Mouse (Mus musculus): ENCODE results near the gene Trp53bp1. TPM values are rescaled to one million over a fixed set of nuclear protein-coding genes. Genes with fewer than 3 reads are reported as not detected.
A peak's percentile ranks its signal among the peaks of the same experiment; 100 is the strongest.

Trp53bp1 gene
- polyA plus RNA-seq, 1 experiment from 2014 or later, result 58.4 TPM

- in situ Hi-C loops (cut with MboI; ENCODE audit: low pct_unique_long_range_greater_than_20kb), result no loop called here
- CTCF ChIA-PET, result no interaction called here
- ATAC-seq (no peak), DNase-seq (ENCODE audit: low read depth, low spot score) (no peak)
- no peaks in the 10 kb centered on the region for H3K27me3 ChIP-seq
- POLR2A ChIA-PET, result interaction anchor here (1.4 kb wide), 1 partner anchor 11 kb away, joined by 3 read pairs; no protein-coding TSS in a partner anchor
- no peak for TF ChIP-seq CTCF (IDR thresholded peaks at IDR 0.05)
Measured at GRCm38 (mm10) chr2:121294753-121295607, 23.8 kb upstream of the Trp53bp1 start.

- no peak for ATAC-seq
- no peak for DNase-seq (ENCODE audit: low read depth, low spot score)
- in situ Hi-C loops (cut with MboI; ENCODE audit: low pct_unique_long_range_greater_than_20kb), result no loop called here
Measured at GRCm38 (mm10) chr2:121294182-121294581, 23.0 kb upstream of the Trp53bp1 start.

DNA sequence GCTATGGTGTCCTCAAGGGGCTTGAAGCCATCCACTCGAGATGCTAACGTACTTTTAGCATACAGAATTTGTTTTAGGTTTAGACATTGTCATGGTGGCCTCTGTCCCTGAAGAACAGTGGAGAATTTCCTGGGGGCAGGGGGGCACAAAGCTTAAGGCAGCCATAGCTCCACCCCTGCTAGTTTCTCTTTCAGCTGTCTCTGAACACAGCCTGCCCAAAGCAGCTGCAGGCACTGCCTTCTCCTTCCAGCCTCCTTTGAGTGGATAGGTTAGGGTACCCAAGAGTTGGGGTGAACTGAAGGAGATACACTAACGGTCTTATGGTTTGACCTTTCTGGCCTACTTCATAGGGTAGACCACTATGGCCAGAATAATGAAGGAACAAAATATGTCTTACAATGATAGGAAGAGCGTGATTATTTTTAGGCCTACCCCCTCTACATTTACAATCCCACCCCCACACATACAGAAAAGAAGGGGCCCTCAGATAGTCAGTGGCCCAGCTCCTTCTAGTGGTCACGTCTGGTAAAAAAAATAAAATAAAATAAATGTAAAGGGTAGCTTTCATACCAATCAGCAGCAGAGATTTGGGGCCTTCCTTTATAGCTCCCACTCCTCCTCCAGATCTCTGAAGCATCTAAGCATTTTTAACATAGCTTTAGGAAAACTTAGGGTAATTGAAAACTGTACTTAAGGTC lies 21.3 kb upstream of the Trp53bp1 start:
- no peak for DNase-seq (ENCODE audit: low read depth, low spot score)
- TF ChIP-seq CTCF (IDR thresholded peaks at IDR 0.05), result no peak
- peaks cover 3% of the 10 kb centered on the region for H3K27me3 ChIP-seq
- no peak for ATAC-seq
- CTCF ChIA-PET, result interaction anchor here (1.6 kb wide), 1 partner anchor 46 kb away, joined by 3 read pairs; no protein-coding TSS in a partner anchor
- POLR2A ChIA-PET, result no interaction called here
- in situ Hi-C loops (cut with MboI; ENCODE audit: low pct_unique_long_range_greater_than_20kb), result no loop called here

More at GRCm38 (mm10) chr2:121294182-121294581, 23.0 kb upstream of the Trp53bp1 start:
- TF ChIP-seq CTCF (IDR thresholded peaks at IDR 0.05), result no peak
- no peaks in the 10 kb centered on the region for H3K27me3 ChIP-seq
- CTCF ChIA-PET, result interaction anchor here (1.0 kb wide), 1 partner anchor 17 kb away, joined by 3 read pairs; no protein-coding TSS in a partner anchor
- POLR2A ChIA-PET, result interaction anchor here (0.6 kb wide), 1 partner anchor 154 kb away, joined by 3 read pairs; the partner anchor contains the start of genes Adal and Lcmt2

DNA sequence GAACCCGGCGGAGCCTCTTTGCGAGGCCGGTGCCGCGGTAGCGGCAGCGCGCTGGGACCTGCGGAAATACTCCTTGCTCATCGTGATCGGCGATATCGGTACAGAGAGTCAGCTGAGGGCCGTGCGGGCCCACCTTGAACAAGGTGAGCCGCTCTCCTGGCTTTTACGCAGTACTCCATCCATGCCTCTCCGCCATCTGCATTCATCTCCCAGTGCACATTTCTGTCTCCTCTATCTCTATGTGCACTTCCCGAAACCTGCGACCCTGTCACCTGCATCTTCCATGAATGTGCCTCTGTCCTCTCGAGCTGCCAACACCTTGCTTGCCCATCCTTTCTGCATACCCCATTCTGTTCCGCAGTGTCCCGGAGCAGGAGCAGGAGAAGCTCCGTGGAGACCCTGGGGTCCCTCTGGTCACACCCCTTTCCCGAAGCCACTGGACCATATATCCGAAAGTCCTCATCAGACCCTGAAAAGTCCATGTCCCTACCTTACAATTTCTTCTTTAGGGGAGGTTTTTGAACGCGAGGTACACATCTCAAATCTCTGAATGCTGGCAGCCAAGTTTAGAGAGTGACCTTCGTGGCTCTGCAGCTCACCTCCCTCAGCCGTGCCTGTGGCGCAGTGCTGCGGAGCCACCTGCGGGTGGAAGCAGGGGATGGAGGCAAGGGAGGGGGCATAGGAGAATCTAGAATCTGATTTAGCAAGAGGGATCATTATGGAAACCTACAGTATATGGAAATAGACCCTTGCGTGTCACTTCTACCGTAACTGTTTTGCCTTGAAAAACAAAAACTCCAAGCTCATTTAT lies 18.7 kb upstream of the Trp53bp1 start:
- in situ Hi-C loops (cut with MboI; ENCODE audit: low pct_unique_long_range_greater_than_20kb), result no loop called here
- ChIA-PET POLR2A (interaction anchor here (0.6 to 1.6 kb wide), 3 partner anchors 13 to 184 kb away, joined by 3 to 9 read pairs (median 3); partner anchors contain the start of gene Mfap1b), CTCF (interaction anchor here (1.0 kb wide), 1 partner anchor 10 kb away, joined by 3 read pairs; no protein-coding TSS in a partner anchor)
- DNase-seq (ENCODE audit: low read depth, low spot score) (no peak), ATAC-seq (no peak)
- TF ChIP-seq CTCF (IDR thresholded peaks at IDR 0.05), result no peak
- H3K27me3 ChIP-seq, result peaks cover 3% of the 10 kb centered on the region

DNA sequence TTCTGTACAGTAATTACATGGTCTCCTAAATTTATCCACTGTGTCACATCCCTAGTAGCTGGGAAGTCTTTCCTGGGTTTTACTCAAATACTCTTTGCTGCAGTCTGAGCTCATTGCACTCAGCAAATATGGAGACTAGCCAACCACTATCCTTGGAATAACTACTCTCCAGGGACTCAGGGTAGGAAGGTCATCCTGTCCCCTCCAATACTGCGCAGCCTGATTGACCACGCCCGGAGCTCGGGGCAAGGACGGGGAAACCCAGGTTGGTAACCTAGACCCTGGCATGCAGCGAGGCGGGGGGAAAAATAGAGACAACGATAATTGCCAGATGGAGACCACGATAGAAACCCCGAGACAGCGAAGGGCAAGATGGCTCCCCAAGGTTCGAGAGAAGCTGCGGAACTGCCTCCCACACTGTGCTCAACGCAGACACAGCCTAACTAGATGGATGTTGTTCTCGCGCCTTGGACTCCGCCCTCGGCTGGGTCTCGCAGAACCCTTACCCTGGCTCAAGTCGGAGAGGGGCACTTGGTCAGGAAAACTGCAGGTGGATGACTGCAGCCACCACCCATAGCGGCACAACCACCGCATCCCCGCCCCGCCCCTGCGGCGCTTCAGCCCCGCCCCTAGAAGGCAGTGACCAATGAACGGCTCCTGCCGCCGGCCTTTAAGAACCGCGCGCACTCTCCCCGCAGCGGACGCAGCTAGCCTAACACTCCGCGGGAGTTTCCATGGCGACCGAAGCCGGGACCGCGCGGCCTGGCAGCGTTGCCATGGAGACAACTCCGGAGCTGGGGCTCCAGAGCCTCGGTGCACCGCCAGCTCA lies 17.9 kb upstream of the Trp53bp1 start, which contains the start of gene Map1a:
Map1a (plus strand) TSS at position 700 of the 829 bp plus-strand sequence.
- DNase-seq (ENCODE audit: low read depth, low spot score) (peak; percentile 39), ATAC-seq (peak; percentile 92)
- TF ChIP-seq CTCF (IDR thresholded peaks at IDR 0.05), result no peak
- CTCF ChIA-PET, result no interaction called here
- H3K27me3 ChIP-seq, result peaks cover 3% of the 10 kb centered on the region
- in situ Hi-C loops (cut with MboI; ENCODE audit: low pct_unique_long_range_greater_than_20kb), result no loop called here
- POLR2A ChIA-PET, result interaction anchor here (0.6 to 1.6 kb wide), 2 partner anchors 12 to 185 kb away, joined by 3 read pairs; partner anchors contain the start of gene Mfap1b

GRCm38 (mm10) chr2:121287850-121288249 lies 16.6 kb upstream of the Trp53bp1 start:
- DNase-seq (ENCODE audit: low read depth, low spot score) (no peak), ATAC-seq (no peak)
- POLR2A ChIA-PET, result no interaction called here
- CTCF ChIA-PET, result no interaction called here
- H3K27me3 ChIP-seq, result peaks cover 3% of the 10 kb centered on the region
- no peak for TF ChIP-seq CTCF (IDR thresholded peaks at IDR 0.05)
- in situ Hi-C loops (cut with MboI; ENCODE audit: low pct_unique_long_range_greater_than_20kb), result no loop called here

GRCm38 (mm10) chr2:121271928-121272516 lies 815 bp upstream of the Trp53bp1 start:
- CTCF ChIA-PET, result no interaction called here
- ATAC-seq (no peak), DNase-seq (ENCODE audit: low read depth, low spot score) (no peak)
- TF ChIP-seq CTCF (IDR thresholded peaks at IDR 0.05), result no peak
- POLR2A ChIA-PET, result interaction anchor here (0.6 kb wide), 1 partner anchor 42 kb away, joined by 4 read pairs; no protein-coding TSS in a partner anchor
- H3K27me3 ChIP-seq, result peaks cover 6% of the 10 kb centered on the region
- in situ Hi-C loops (cut with MboI; ENCODE audit: low pct_unique_long_range_greater_than_20kb), result no loop called here

- POLR2A ChIA-PET, result no interaction called here
- ATAC-seq (peak; percentile 25), DNase-seq (ENCODE audit: low read depth, low spot score) (no peak)
Measured at GRCm38 (mm10) chr2:121270521-121271235, 529 bp downstream of the Trp53bp1 start.

More at GRCm38 (mm10) chr2:121270521-121271235, 529 bp downstream of the Trp53bp1 start:
- in situ Hi-C loops (cut with MboI; ENCODE audit: low pct_unique_long_range_greater_than_20kb), result no loop called here
- peaks cover 6% of the 10 kb centered on the region for H3K27me3 ChIP-seq
- no peak for TF ChIP-seq CTCF (IDR thresholded peaks at IDR 0.05)
- CTCF ChIA-PET, result no interaction called here

All from Patski (cell line).